Comparison of ENCODE assay signal across 9 mouse cellular contexts in genomic region chr17:35105740-35106389, GRCm38 (mm10). TPM values are rescaled to one million over a fixed set of nuclear protein-coding genes. Genes with fewer than 3 reads are reported as not detected.
DNase-seq lines count a peak whose midpoint lies in the region; ATAC-seq and TF ChIP-seq lines count a peak whose summit lies in the region.
"Had no signal": no experiment of that assay in that cellular context is flagged by ENCODE, and none has a peak within 500 bp of the region (broad histone marks: within the 10 kb centered on the region; RNA-seq: fewer than 3 reads in every experiment).

No protein-coding gene starts in this region.

- H3K9ac ChIP-seq in ES-E14 (ENCODE audit: insufficient read depth, low read depth, low read length, poor library complexity, severe bottlenecking) = no peak overlapping the region
- 0 out of 2 replicates have a peak overlapping the region, but pooled peaks have one; percentile 25 for H3K9ac ChIP-seq in hindbrain, embryonic 15.5 days
- H3K9ac ChIP-seq in liver, embryonic 12.5 days = peak overlapping the region; percentile 45; the same call in 1 of the 2 replicates
- peak overlapping the region; percentile 13; the same call in 1 of the 2 replicates for H3K9ac ChIP-seq in neural tube, embryonic 12.5 days

- no peak overlapping the region for H3K27ac ChIP-seq in ES-E14 (ENCODE audit: insufficient read depth, low read depth, low read length, poor library complexity, severe bottlenecking)
- H3K27ac ChIP-seq in hindbrain, embryonic 15.5 days (replicated peaks) = no peak overlapping the region
- H3K27ac ChIP-seq in liver, embryonic 12.5 days = peak overlapping the region; percentile 82
- no peak overlapping the region for H3K27ac ChIP-seq in neural tube, embryonic 12.5 days

- peaks cover 12% of the 10 kb centered on the region; the same call in 1 of the 2 replicates for H3K36me3 ChIP-seq in ES-E14 (ENCODE audit: control insufficient read depth, insufficient read depth, low read length, poor library complexity, severe bottlenecking)
- peaks cover 20% of the 10 kb centered on the region for H3K36me3 ChIP-seq in hindbrain, embryonic 15.5 days
- H3K36me3 ChIP-seq in liver, embryonic 12.5 days = peaks cover 32% of the 10 kb centered on the region
- peaks cover 30% of the 10 kb centered on the region for H3K36me3 ChIP-seq in neural tube, embryonic 12.5 days

- 22% methylated on average over 13 of the region's 13 CpGs for WGBS in hindbrain, embryonic 15.5 days
- WGBS in liver, embryonic 12.5 days (ENCODE audit: insufficient replicate concordance) = 25% methylated on average over 13 of the region's 13 CpGs
- WGBS in neural tube, embryonic 12.5 days = 28% methylated on average over 13 of the region's 13 CpGs

- H3K4me3 ChIP-seq in ES-E14 (ENCODE audit: insufficient read depth in 1 of 2, low read depth in 1 of 2, low read length in 2 of 2, poor library complexity in 1 of 2, severe bottlenecking in 1 of 2) = no peak overlapping the region; a peak in 1 of 4 replicates
- H3K4me3 ChIP-seq in hindbrain, embryonic 15.5 days = 0 out of 2 replicates have a peak overlapping the region, but pooled peaks have one; percentile 7
- H3K4me3 ChIP-seq in liver, embryonic 12.5 days = no peak overlapping the region
- no peak overlapping the region for H3K4me3 ChIP-seq in neural tube, embryonic 12.5 days

- H3K27me3 ChIP-seq in hindbrain, embryonic 15.5 days = no peaks in the 10 kb centered on the region
- H3K27me3 ChIP-seq in liver, embryonic 12.5 days (replicated peaks) = no peaks in the 10 kb centered on the region
- H3K27me3 ChIP-seq in neural tube, embryonic 12.5 days (replicated peaks) = no peaks in the 10 kb centered on the region

- no peak for ATAC-seq in CD4-positive, CD25-positive, alpha-beta regulatory T cell, adult 4 months
- 0 out of 2 replicates have a peak, but pooled peaks have one; percentile 14 for ATAC-seq in hindbrain, embryonic 15.5 days (ENCODE audit: low FRiP score, low read depth)
- ATAC-seq in liver, embryonic 12.5 days = no peak; the same call in 1 of the 2 replicates
- ATAC-seq in neural tube, embryonic 12.5 days (ENCODE audit: low FRiP score, low read depth) = no peak

- H3K4me1 ChIP-seq in ES-E14 (ENCODE audit: control insufficient read depth in 2 of 2, insufficient read depth in 2 of 2, low read length in 2 of 2, poor library complexity in 1 of 2) = peaks cover 0 to 3% of the 10 kb centered on the region in 2 experiments; a peak in 1 of 4 replicates
- peaks cover 7% of the 10 kb centered on the region; the same call in 1 of the 2 replicates for H3K4me1 ChIP-seq in hindbrain, embryonic 15.5 days (replicated peaks)
- peaks cover 45% of the 10 kb centered on the region for H3K4me1 ChIP-seq in liver, embryonic 12.5 days
- no peaks in the 10 kb centered on the region for H3K4me1 ChIP-seq in neural tube, embryonic 12.5 days

- in situ Hi-C loops in ES-E14 (cut with MboI; ENCODE audit: low sequenced_read_pairs in 2 of 2, unreplicated experiment in 2 of 2) = loop anchor here in 1 of 2 experiments (25.0 kb wide), 1 partner anchor 94 kb away; the partner anchor contains the start of genes Vars and Vwa7

- peak overlapping the region; percentile 42 for H3K4me2 ChIP-seq in hindbrain, embryonic 15.5 days
- H3K4me2 ChIP-seq in liver, embryonic 12.5 days = peak overlapping the region; percentile 26
- H3K4me2 ChIP-seq in neural tube, embryonic 12.5 days (replicated peaks) = no peak overlapping the region; the same call in 1 of the 2 replicates

- H3K9me3 ChIP-seq in ES-E14 (ENCODE audit: control insufficient read depth, insufficient read depth, low read depth, low read length) = no peaks in the 10 kb centered on the region
- no peaks in the 10 kb centered on the region for H3K9me3 ChIP-seq in hindbrain, embryonic 15.5 days
- H3K9me3 ChIP-seq in liver, embryonic 12.5 days (replicated peaks) = no peaks in the 10 kb centered on the region
- H3K9me3 ChIP-seq in neural tube, embryonic 12.5 days = no peaks in the 10 kb centered on the region

- peak; percentile 63 for DNase-seq in CD4-positive, CD25-positive, alpha-beta regulatory T cell, adult 2 months (ENCODE audit: low read depth, low spot score)
- no peak for DNase-seq in ES-E14 (ENCODE audit: low read depth, low spot score)
- peak; percentile 23 for DNase-seq in embryo, embryonic 9.5 days (ENCODE audit: extremely low spot score)
- DNase-seq in frontal cortex, postnatal 25 days (ENCODE audit: low spot score in 2 of 2) = no peak

TF ChIP-seq in ES-E14, 5 proteins besides CTCF, POLR2A, EP300 and RAD21:
- TF ChIP-seq ZNF384 (IDR thresholded peaks at IDR 0.05; ENCODE audit: low read depth, low read length) (peak; percentile 62), ZC3H11A (IDR thresholded peaks at IDR 0.05; ENCODE audit: borderline replicate concordance, low read depth, low read length) (no peak; the same call in 1 of the 2 replicates)

RNA-seq across cellular contexts. Expression of gene Ly6g5c, which starts 2.2 kb away (rescaled TPM):
- polyA plus RNA-seq in CD4-positive, CD25-positive, alpha-beta regulatory T cell, adult 4 months (2017; shearing (Covaris generic)) = not detected
- total RNA-seq in ES-E14 (2012; rRNA removed) = 0.49 TPM in 1 of 2 replicates, not detected in the other
- not detected in 2 replicates for polyA plus RNA-seq in hindbrain, embryonic 15.5 days (2015; fragmentation: Nextera tagmentation; extraction: Ambion mirVana)
- not detected in 2 replicates for polyA plus RNA-seq in liver, embryonic 12.5 days (2016; fragmentation: Nextera tagmentation; extraction: Ambion mirVana)
- polyA plus RNA-seq in neural tube, embryonic 12.5 days (2016; fragmentation: Nextera tagmentation; extraction: Ambion mirVana) = not detected in 2 replicates
- total RNA-seq: heart, postnatal 36 days had no signal

RNA-seq across cellular contexts. Expression of gene Ly6g5b, which starts 9.4 kb away (rescaled TPM):
- 1 to 10 TPM; 2.5 to 2.8 TPM for polyA plus RNA-seq in CD4-positive, CD25-positive, alpha-beta regulatory T cell, adult 4 months (2017; shearing (Covaris generic))
- 1.4 and 1.5 TPM in 2 replicates for total RNA-seq in ES-E14 (2012; rRNA removed)
- 1.1 and 1.2 TPM in 2 replicates for polyA plus RNA-seq in hindbrain, embryonic 15.5 days (2015; fragmentation: Nextera tagmentation; extraction: Ambion mirVana)
- polyA plus RNA-seq in liver, embryonic 12.5 days (2016; fragmentation: Nextera tagmentation; extraction: Ambion mirVana) = 0.55 and 0.81 TPM in 2 replicates
- polyA plus RNA-seq in neural tube, embryonic 12.5 days (2016; fragmentation: Nextera tagmentation; extraction: Ambion mirVana) = 1.1 TPM in 2 replicates
- total RNA-seq: heart, postnatal 36 days had no signal

RNA-seq across cellular contexts. Expression of gene Gpank1, which starts 15.4 kb away (rescaled TPM):
- 10 to 100 TPM; 80.4 to 86.0 TPM for polyA plus RNA-seq in CD4-positive, CD25-positive, alpha-beta regulatory T cell, adult 4 months (2017; shearing (Covaris generic))
- total RNA-seq in ES-E14 (2012; rRNA removed) = 21.9 and 31.1 TPM in 2 replicates
- 24.3 and 25.4 TPM in 2 replicates for polyA plus RNA-seq in hindbrain, embryonic 15.5 days (2015; fragmentation: Nextera tagmentation; extraction: Ambion mirVana)
- 16.5 and 19.6 TPM in 2 replicates for polyA plus RNA-seq in liver, embryonic 12.5 days (2016; fragmentation: Nextera tagmentation; extraction: Ambion mirVana)
- 24.9 and 28.0 TPM in 2 replicates for polyA plus RNA-seq in neural tube, embryonic 12.5 days (2016; fragmentation: Nextera tagmentation; extraction: Ambion mirVana)

RNA-seq across cellular contexts. Expression of gene Csnk2b, which starts 16.0 kb away (rescaled TPM):
- polyA plus RNA-seq in CD4-positive, CD25-positive, alpha-beta regulatory T cell, adult 4 months (2017; shearing (Covaris generic)) = 100 to 1,000 TPM; 243 to 284 TPM
- 78.0 and 98.6 TPM in 2 replicates for total RNA-seq in ES-E14 (2012; rRNA removed)
- polyA plus RNA-seq in hindbrain, embryonic 15.5 days (2015; fragmentation: Nextera tagmentation; extraction: Ambion mirVana) = 308 and 311 TPM in 2 replicates
- polyA plus RNA-seq in liver, embryonic 12.5 days (2016; fragmentation: Nextera tagmentation; extraction: Ambion mirVana) = 187 and 192 TPM in 2 replicates
- 289 and 295 TPM in 2 replicates for polyA plus RNA-seq in neural tube, embryonic 12.5 days (2016; fragmentation: Nextera tagmentation; extraction: Ambion mirVana)

RNA-seq across cellular contexts. Expression of gene Abhd16a, which starts 16.8 kb away (rescaled TPM):
- polyA plus RNA-seq in CD4-positive, CD25-positive, alpha-beta regulatory T cell, adult 4 months (2017; shearing (Covaris generic)) = 10 to 100 TPM; 23.5 to 27.2 TPM
- 30.7 and 40.4 TPM in 2 replicates for total RNA-seq in ES-E14 (2012; rRNA removed)
- polyA plus RNA-seq in hindbrain, embryonic 15.5 days (2015; fragmentation: Nextera tagmentation; extraction: Ambion mirVana) = 102 and 106 TPM in 2 replicates
- 60.2 and 61.1 TPM in 2 replicates for polyA plus RNA-seq in liver, embryonic 12.5 days (2016; fragmentation: Nextera tagmentation; extraction: Ambion mirVana)
- polyA plus RNA-seq in neural tube, embryonic 12.5 days (2016; fragmentation: Nextera tagmentation; extraction: Ambion mirVana) = 78.7 and 83.6 TPM in 2 replicates

Comparison
In these comparisons a context has a peak if more than half of its experiments do, and no peak if none do; other contexts are left out.
1. DNase-seq: peak in CD4-positive, CD25-positive, alpha-beta regulatory T cell, adult 2 months (single experiment) and embryo, embryonic 9.5 days (single experiment); none in ES-E14 (single experiment) and frontal cortex, postnatal 25 days (0 of 2).